Mouse (Mus musculus) cerebellum, adult 11 months (tissue): ENCODE data around the gene Ankrd31.
"Not testable (repeated sequence)": the region's sequence is repeated elsewhere in the genome, so short reads cannot be mapped to it uniquely, and the experiment has no call there.

Source experiments
- DNase-seq: peaks from one replicate; pipeline ENCODE4 v3.0.0; 2022

Ankrd31 gene

DNA sequence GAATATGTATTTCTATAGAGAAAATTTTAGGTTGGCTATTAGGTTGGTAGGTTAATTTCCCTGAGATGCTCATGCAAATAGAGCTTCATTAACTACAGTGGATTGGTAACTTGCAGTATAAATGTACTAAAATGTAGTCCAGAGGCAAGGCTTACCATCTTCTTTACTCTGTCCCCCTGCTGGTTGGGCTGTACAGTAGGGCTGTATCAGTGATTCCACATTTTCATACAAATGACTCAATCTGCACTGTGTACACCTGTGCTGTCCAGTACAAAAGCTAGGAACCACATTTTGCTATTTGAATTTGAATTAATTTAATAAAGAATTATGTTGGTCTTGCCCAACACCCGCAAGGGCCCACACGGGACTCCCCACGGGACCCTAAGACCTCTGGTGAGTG, 111.1 kb downstream of the Ankrd31 start:
- no peak for DNase-seq

DNA sequence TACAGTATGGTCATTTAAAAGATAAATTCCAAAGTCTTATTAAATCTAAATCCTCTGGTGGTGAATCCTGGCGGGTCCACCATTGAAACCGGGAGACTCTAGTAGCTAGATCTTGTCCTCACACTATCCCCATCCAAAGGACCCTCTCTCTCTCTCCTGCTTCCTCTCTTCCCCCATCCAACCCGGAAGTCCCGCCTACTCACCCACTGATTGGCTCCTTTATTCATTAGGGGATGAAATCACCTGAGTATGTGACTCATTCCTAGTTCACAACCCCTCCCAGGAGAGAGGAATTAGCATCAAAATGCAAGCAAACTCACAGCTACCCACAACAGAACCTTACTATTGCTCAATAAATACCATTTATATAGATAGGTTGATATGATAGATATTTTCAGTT, 122.7 kb downstream of the Ankrd31 start:
- DNase-seq, result no peak

DNA sequence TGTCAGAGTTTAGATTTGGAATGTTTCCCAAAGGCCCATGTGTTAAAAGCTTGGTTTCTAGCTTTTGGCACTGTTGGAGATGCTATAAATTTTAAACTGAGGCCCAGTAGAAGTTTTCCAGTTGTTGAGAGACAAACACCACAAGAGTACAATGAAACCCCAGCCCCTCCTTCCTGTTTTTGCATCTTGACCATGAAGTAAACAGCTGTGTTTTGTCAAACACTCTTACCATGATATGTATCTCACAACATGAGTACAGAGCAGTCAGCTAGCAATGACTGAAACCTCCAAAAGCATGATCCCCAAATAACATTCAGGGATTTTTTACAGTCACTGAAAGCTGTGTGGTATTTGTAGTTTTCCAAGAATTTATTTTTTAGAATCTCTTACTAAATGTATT, 126.0 kb downstream of the Ankrd31 start:
- no peak for DNase-seq

DNA sequence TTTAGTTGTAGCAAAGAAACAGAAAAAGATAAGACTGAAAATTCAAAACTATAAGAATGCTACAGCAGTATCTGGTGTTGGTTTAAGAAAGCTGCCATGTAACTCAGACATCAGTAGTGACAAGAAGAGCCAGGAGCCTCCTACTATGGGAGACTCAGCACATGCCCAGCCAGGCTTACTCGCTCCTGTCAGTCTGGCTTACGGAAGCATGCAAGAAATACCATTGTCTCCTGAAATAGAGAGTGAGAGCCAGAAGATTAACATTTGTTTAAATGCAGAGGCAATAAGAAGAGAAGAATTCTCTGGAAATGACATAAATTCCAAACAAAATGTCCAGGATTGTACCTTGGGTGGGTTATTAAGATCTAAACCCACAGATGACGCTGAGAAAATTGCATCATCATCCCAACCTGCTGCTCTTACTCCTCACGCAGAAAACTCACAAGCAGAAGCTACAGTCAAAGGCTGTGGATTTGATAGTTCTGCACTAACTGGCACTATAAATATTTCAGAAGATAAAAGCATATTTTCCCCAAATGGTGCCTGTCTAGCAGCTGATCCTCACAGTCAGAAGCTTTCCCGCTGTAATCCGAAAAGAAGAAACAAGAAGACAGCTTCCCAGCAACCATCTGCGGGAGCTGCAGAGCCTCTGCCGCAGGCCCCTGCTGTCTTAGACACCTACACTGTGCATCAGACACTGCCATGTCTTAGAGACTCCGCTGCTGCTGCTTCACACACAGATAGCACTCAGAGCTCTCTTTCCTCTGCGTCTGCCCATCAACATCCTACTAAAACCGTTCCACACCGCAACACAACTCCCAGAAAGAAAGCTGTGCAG, 130.4 kb downstream of the Ankrd31 start:
- no peak for DNase-seq

GRCm38 (mm10) chr13:96884534-96884933, 136.5 kb downstream of the Ankrd31 start:
- DNase-seq, result no peak

DNA sequence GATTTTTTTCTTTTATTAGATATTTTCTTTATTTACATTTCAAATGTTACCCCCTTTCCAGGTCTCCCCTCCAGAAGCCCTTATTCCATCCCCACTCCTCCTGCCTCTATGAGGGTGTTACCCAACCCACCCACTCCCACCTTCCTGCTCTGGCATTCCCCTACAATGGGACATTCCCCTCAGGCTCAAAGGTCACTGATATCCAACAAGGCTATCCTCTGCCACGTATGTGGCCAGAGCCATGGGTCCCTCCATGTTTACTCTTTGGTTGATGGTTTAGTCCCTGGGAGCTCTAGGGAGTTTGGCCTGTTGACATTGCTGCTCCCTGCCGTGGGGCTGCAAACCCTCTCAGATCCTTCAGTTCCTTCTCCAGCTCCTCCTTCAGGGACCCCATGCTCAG, 141.9 kb downstream of the Ankrd31 start:
- DNase-seq, result no peak

GRCm38 (mm10) chr13:96895144-96895543, 147.1 kb downstream of the Ankrd31 start:
- DNase-seq, result no peak

DNA sequence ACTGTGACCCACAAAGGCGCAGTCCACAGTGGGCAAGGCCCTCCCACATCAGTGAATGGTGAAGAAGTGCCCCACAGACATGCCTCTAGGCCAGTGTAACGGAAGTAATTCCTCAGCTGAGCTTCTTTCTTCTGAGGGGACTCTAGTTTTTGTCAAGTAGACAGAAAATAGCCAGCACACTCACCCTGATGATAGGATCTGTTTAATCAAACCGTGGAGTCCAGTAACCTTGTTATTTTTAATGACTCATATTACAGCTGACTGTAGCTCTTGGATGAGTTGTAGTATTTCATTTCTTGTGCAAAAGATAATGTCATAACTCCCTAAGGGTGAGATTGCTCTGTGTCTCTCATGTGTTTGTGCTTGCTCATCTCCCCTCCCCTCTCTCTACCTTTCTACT, 158.6 kb downstream of the Ankrd31 start:
- DNase-seq, result no peak

DNA sequence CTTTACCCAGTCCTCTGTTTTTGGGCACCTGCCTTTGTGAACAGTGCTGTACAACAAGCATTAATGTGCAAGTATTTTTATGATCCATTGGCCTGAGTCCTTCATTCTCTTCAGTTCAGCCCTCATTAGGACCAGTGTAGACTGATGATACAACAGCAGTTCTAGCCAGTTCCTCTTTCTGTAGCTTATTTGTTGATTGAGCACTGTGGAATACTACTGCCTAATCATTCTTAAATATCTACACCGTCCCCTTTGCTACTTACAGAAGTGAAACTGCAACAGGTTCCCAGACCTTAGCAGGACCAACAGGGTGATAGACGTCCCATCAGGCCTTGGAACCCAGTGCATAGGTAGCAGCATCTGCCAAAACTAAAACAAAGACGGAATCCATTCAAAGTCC, 163.1 kb downstream of the Ankrd31 start:
- no peak for DNase-seq

DNA sequence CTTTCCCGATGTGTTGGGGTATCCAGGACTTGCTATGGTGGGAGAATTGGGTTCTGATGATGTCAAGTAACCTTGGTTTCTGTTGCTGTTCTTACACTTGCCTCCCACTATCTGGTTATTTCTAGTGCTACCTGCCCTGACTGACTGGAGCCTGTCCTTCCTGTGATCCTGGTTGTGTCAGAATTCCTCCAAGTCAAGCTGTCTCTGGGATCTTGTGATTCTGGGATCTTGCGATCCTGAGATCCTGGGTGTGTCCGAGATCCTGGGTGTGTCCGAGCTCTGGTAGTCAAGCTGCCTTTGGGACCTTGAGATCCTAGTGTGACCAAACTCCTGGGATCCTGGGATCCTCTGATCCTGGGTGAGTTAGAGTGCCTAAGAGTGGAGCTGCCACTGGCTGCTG, 175.1 kb downstream of the Ankrd31 start:
- not testable (repeated sequence) for DNase-seq

DNA sequence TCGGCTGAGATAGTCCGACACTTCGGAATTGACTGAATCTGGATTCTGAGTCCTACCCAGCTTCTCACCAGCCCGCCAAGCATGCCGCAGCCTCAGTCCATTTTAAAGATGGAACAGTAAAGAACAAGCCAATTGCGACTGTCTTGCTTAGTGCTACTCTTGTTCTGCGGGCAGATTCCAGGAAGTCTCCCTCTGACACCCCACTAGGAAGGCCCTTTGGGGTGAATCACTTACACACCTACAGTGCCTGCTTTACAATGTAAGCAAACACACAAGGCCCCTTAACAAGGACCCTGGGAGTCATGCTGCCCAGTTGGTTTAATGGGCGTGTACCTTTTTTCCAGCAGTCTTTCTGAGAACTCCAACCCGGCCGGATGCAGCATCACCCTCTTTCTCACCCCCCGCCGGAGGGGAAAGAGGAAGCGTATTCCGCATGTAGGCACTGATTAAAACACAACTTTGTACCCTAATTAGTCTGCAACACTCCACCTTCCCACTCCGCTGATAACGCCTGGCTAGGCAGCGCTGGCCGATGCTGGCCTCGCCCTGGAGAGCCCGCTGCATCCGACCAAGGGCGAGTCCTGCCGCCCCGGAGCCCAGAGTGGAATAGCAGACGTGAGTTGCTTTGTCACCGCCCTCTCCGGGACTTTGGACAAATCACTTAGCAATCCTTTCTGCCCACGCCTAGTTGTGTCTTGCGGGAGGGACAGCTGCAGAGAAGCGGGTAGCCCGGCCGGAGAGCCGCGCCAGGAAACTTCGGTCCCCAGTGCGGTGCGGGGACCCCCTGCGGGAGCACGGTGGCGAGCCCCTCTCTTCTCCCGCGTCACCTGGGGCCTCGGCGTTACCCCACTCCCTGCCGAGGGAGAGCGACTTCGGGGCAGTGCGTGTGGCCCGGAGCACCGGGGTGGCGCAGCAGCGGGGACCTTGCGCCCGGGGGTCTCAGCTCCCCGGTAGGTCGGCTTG, 176.2 kb downstream of the Ankrd31 start, which contains the start of gene Gcnt4:
TSS of gene Gcnt4 (plus strand) at position 691 of the 963 bp plus-strand sequence.
- DNase-seq, result no peak

DNA sequence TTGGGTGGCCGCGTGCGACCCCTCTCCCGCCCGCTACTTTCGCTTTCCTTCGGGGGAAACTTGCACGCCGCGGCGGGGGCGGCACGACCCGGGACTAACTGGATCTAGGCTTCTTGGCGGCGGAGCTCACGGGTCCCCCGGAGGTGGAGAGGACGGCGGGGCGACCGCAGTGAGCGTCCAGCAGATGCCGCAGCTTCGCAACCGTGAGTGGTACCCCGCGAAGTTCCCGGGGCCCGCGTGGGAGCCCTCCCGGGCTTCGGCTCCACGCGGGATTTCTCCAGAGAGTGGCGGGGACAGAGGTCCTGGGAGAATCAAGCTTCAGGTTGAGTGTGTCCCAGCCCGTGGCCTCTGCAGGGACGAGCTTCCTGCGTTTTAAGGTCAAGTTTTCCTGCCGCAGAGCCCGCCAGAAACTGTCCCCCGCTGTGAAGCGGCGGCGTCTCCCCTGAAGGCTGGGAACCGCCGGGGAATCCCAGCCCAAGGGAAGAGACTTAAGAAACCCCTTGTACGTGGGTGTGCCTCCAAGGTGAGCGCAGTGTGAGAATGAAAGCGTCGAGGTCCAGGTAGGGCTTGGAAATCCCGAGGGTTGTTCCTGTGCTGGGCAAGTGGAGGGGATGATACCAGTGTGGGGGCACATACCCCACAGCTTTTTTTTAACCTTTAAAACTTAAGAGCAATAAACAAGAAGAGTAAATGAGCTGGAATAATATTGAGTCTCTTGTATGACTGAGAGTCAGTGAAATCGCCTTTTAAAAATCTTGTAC, 177.1 kb downstream of the Ankrd31 start:
- DNase-seq, result no peak

GRCm38 (mm10) chr13:96925991-96926725, 178.1 kb downstream of the Ankrd31 start:
- DNase-seq, result no peak

DNA sequence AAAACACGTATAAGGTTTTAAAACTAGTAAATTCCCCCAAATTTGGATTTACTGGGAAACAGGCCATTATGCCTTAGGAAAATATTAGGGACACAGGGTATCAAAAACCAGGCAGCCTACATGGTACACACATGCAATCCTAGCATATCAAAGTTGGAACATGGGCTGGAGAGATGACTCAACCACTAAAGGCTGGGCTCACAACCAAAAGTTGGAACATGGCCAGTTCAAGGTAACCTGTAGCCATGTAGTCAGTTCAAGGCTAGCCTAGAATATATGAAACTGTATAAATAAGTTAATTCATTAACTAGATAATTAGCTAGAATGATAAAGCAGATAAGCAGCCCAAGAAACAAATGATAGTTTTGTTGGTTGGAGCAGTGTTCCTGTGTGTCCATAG, 179.7 kb downstream of the Ankrd31 start:
- no peak for DNase-seq

GRCm38 (mm10) chr13:96928432-96929039, 180.5 kb downstream of the Ankrd31 start:
- DNase-seq, result no peak

DNA sequence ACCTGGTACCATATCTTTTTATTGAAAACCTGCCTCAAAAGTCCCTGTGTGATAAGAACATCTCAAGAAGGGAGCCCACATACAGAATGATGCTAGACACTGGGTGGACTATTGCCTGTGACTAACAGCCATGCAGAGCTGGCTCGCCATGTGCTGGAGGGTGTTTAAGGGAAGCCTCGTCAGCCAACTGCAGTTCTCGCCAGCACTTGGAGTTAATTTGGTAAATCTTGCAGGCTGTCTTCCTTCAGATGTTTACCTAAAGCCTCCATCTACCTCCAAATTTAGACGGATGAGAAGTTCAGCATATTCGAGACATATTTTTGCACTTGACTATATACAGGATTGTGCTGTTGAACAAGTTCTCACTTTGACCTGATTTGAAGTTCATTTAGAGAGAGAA, 184.7 kb downstream of the Ankrd31 start:
- no peak for DNase-seq

DNA sequence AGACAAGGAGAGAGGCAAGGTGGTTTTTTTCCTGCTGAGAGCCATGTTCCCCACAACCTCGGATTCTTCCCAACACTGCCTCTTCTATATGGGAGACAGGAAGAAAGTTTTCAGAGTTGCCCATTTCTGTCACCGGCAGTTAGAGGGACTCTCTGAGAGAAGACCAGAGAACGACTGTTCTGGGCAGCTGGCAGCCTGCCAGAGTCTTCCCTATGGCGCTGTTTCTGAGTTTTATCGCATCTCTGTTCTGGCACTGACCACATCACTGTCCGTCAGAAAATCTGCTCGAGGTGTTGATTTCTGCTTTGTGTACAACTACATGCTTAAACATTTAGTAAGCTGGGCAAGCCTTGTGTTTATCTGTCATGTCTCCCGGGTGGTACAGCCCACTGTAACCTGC, 185.3 kb downstream of the Ankrd31 start:
- no peak for DNase-seq

GRCm38 (mm10) chr13:96936173-96936777, 188.2 kb downstream of the Ankrd31 start:
- no peak for DNase-seq

DNA sequence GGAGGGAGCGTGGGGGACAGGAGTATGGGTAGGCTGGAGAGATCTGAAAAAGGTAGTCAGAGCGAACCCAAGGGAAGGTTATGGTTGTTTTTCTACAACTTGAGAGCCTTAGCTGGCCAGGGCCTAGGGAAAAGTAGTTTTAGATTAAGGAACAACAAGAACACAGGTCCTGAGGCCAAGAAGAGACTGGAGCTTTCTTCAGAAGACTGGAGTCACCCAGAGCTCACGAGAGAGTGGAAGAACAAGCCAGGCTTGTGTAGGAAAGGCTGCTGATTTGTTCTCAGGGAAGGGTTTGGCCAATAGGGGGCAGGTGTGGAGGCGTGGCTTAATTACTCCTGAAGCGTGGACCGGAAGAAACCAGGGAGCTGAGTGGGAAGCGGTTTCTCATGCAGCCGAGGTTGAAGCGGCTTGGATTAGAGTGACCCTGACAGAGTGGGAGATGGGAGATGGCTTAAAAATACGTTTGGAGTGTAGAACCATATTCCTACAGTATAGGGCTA, 189.0 kb downstream of the Ankrd31 start:
- no peak for DNase-seq

DNA sequence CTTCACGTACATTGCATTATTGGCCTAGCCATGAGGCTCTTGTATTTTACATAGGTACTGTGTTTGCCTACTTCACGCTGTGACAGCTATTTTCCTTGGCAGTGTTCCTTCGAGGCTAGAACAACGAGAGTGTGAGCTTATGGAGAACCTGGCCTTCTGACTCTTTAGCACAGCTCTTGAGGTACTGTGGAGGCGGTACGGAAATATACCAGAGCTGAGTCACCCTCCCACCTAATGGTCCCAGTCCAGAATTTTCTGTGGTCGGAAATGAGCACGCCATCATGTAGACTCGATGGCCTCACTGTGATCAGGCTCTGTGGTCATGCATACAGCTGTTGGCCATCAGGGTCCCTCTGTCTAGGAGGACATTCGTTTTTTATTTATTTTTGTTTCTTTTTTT, 191.6 kb downstream of the Ankrd31 start:
- no peak for DNase-seq

GRCm38 (mm10) chr13:96941481-96941880, 193.4 kb downstream of the Ankrd31 start:
- DNase-seq, result not testable (repeated sequence)
